Mouse (Mus musculus) left cerebral cortex, adult 18-20 months (tissue): ENCODE data around the gene Arhgef16. TPM values are rescaled to one million over a fixed set of nuclear protein-coding genes. Genes with fewer than 3 reads are reported as not detected.

ENCODE experiments used
- DNase-seq, 2 experiments: peaks; one replicate each; pipeline ENCODE4 v3.0.0; 2021 to 2022; ENCODE audit warnings: low spot score in 2 of 2, mixed read lengths in 1 of 2
- total RNA-seq, 2 experiments: library from RNA; stranded (reverse); gene quantifications; 2 replicates each; pipeline ENCODE4 v1.2.3; 2021

Gene Arhgef16
- total RNA-seq, 2 experiments from 2014 or later = 1.2 TPM

- no peak for DNase-seq
Measured at GRCm38 (mm10) chr4:154231380-154231779, 70.1 kb downstream of the Arhgef16 start.

- DNase-seq = no peak
Measured at GRCm38 (mm10) chr4:154229569-154229968, 71.9 kb downstream of the Arhgef16 start.

Other genes starting within 250 kb of the Arhgef16 start
- under 1 TPM; 0.26 to 0.86 TPM for gene Trp73, start 161.5 kb downstream of the Arhgef16 start, total RNA-seq
- gene Wrap73, start 159.3 kb downstream of the Arhgef16 start, total RNA-seq = 10 to 100 TPM; 31.3 to 34.8 TPM
- 100 to 1,000 TPM; 172 to 194 TPM for gene Tprgl, start 141.0 kb downstream of the Arhgef16 start, total RNA-seq
- gene Megf6, start 130.9 kb downstream of the Arhgef16 start, total RNA-seq = 1 to 10 TPM; 2.5 to 5.0 TPM
- not detected for gene B230104I21Rik, start 34.5 kb upstream of the Arhgef16 start, total RNA-seq